Mouse (Mus musculus) G1E (cell line): ENCODE results near the gene Plppr1.

Source experiments
- CTCF ChIP-seq: IDR thresholded peaks from 2 replicates; pipeline ENCODE4 v1.5.1; 2012; ENCODE audit warnings: low read depth, low read length, inconsistent platforms, mixed read lengths
- GATA1 ChIP-seq: IDR thresholded peaks from 2 replicates; pipeline ENCODE4 v1.6.1; 2012; ENCODE audit warnings: borderline replicate concordance, low read length, inconsistent platforms, mixed read lengths
- GATA2 ChIP-seq: IDR thresholded peaks from 2 replicates; pipeline ENCODE4 v1.6.1; 2012; ENCODE audit warnings: low read depth, low read length, inconsistent platforms, borderline replicate concordance
- POLR2AphosphoS5 ChIP-seq: IDR thresholded peaks from 2 replicates; pipeline ENCODE4 v1.6.1; 2012; ENCODE audit warnings: low read depth, low read length, inconsistent platforms; ENCODE audit not compliant: insufficient replicate concordance
- TAL1 ChIP-seq: conservative IDR thresholded peaks from 2 replicates; pipeline ENCODE4 v1.6.1; 2012; ENCODE audit warnings: low read depth, low read length, inconsistent platforms, mixed read lengths

DNA sequence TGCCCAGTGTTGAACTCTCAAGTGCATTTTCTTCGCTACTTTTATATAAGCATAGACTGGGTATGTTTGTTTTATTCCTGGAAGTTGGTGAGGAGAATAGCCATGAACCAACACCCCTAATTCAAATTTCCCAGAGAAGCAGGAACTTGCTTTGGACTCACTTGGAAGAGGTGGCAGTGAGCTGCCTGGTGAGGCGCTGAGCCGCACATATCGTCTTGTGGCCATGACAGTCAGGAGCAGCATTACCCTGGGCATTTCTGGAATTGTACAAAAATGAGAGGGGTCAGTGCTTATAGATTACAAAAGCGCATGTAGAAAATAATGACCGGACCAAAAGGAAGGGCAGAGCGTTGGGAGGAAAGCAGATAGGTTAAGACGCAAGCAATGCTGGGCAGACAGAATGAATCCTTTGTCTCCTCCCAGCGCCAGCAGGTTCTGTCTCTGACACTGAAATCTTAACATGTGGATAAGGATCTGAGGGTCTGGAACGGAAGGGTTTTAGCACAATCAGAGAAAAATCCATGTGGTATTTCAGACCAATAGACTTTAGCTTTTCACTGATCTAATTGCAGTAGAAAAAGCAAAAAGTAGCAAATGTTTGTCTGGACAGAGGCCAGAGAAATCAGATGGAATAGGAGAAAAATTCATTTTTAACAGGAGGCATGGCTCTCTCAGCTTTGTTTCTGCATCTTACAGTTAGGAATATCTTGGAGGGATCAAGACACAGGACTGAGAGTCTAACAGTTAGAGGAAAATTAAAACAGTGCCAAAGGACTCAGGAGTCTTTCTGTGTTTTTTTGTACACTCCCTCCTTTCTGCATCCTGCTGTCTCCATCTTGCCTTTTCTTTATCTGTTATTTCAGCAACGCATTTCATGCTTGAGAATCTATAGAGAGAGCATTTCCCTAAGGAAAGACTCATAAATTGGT lies 153.8 kb downstream of the Plppr1 start:
- TF ChIP-seq CTCF (no peak), GATA1 (no peak), POLR2AphosphoS5 (no peak), TAL1 (no peak), GATA2 (no peak)
